Mouse (Mus musculus) testis, adult 2 months (tissue): ENCODE measurements around the gene Dpp4. TPM values are rescaled to one million over a fixed set of nuclear protein-coding genes. Genes with fewer than 3 reads are reported as not detected.

ENCODE experiments used
- H3K27ac ChIP-seq: fragments of 200-500 bp; 2 replicates; pipeline ENCODE4 v1.5.1; 2012; ENCODE audit warnings: low read depth, low read length; ENCODE audit not compliant: control insufficient read depth, insufficient read depth
- H3K27me3 ChIP-seq: fragments of 200-500 bp; 2 replicates; pipeline ENCODE4 v1.6.1; 2012; ENCODE audit warnings: mild to moderate bottlenecking, low read length, moderate library complexity; ENCODE audit not compliant: control insufficient read depth, insufficient read depth
- H3K36me3 ChIP-seq: fragments of 200-500 bp; 2 replicates; pipeline ENCODE4 v1.6.1; 2012; ENCODE audit warnings: mild to moderate bottlenecking, low read length; ENCODE audit not compliant: control insufficient read depth, insufficient read depth
- H3K4me1 ChIP-seq: fragments of 200-500 bp; 2 replicates; pipeline ENCODE4 v1.6.1; 2012; ENCODE audit warnings: low read length; ENCODE audit not compliant: control insufficient read depth, insufficient read depth
- H3K4me3 ChIP-seq: fragments of 200-500 bp; 2 replicates; pipeline ENCODE4 v1.5.1; 2012; ENCODE audit warnings: low read depth, mild to moderate bottlenecking, low read length, moderate library complexity, mixed read lengths; ENCODE audit not compliant: control insufficient read depth
- CTCF ChIP-seq: fragments of 200-500 bp; IDR thresholded peaks from 2 replicates; pipeline ENCODE4 v1.5.1; 2012; ENCODE audit warnings: low read depth, mild to moderate bottlenecking, inconsistent platforms, low read length, moderate library complexity; ENCODE audit not compliant: control insufficient read depth, insufficient read depth, insufficient replicate concordance
- POLR2A ChIP-seq: fragments of 200-500 bp; IDR thresholded peaks from 2 replicates; pipeline ENCODE4 v1.6.1; 2012; ENCODE audit warnings: low read depth, mild to moderate bottlenecking, inconsistent platforms, low read length, moderate library complexity; ENCODE audit not compliant: control insufficient read depth
- polyA plus RNA-seq: library from polyadenylated mRNA; depleted of rRNA; stranded (reverse); fragments of >200 nt; gene quantifications from 2 replicates; pipeline ENCODE4 v1.2.3, GENCODE M21; 2012; rRNA removed

Gene Dpp4
- 0.25 and 0.84 TPM in 2 replicates for polyA plus RNA-seq

DNA sequence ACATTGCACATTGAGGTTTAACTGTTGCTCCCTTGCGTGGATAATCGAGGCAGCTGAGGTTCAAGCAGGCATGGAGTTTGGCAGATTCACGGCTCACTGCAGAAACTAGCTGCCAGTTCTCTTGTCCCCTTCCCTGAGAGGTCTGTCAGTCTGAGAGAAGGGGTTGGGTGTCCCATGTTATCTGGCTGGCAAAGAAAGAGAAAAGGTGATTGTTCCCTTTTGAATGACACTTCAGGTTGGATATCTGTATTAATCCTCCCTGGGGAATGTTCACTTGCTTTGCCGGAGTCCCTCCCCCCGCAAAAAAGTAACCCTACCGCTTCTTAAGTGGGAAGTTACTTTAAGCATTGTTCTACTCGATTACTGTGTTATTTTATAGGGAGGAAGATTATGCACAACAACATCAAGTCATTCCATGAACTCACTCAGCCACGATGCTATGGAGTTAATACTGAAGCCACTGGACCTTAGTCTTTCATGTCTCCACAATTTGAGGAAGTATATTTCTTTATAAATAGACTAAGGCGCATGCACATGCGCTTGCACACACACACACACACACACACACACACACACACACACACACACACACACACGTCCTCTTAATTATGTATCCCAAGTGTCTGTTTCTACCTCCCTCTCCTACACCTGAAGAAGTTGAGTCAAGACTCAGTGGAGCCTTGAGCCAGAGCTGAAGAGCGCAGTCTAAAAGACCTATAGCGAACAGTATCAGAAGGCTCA is at the start of gene Dpp4:
Gene Dpp4 (minus strand): TSS at position 151 of the 741 bp plus-strand sequence.
- Histone ChIP-seq H3K4me3 (peak within 1 kb of the TSS; percentile 47), H3K4me1 (peaks cover 9% of the 10 kb centered on the region), H3K27ac (no peak within 1 kb of the TSS), H3K27me3 (no peaks in the 10 kb centered on the region), H3K36me3 (no peaks in the 10 kb centered on the region)
- TF ChIP-seq POLR2A (no peak), CTCF (no peak)

GRCm38 (mm10) chr2:62460815-62461450 is 48.9 kb upstream of the Dpp4 start:
- no peak overlapping the region for H3K4me3 ChIP-seq
- TF ChIP-seq CTCF, result no peak
- no peak for TF ChIP-seq POLR2A
- H3K4me1 ChIP-seq, result no peaks in the 10 kb centered on the region; the same call in 1 of the 2 replicates
- H3K27me3 ChIP-seq, result no peaks in the 10 kb centered on the region
- H3K27ac ChIP-seq, result no peak overlapping the region
- H3K36me3 ChIP-seq, result no peaks in the 10 kb centered on the region

GRCm38 (mm10) chr2:62460231-62460710 is 48.2 kb upstream of the Dpp4 start:
- H3K36me3 ChIP-seq, result no peaks in the 10 kb centered on the region
- H3K4me3 ChIP-seq, result no peak overlapping the region
- no peak overlapping the region for H3K27ac ChIP-seq
- H3K27me3 ChIP-seq, result no peaks in the 10 kb centered on the region
- no peaks in the 10 kb centered on the region; the same call in 1 of the 2 replicates for H3K4me1 ChIP-seq
- TF ChIP-seq CTCF (no peak), POLR2A (no peak)

DNA sequence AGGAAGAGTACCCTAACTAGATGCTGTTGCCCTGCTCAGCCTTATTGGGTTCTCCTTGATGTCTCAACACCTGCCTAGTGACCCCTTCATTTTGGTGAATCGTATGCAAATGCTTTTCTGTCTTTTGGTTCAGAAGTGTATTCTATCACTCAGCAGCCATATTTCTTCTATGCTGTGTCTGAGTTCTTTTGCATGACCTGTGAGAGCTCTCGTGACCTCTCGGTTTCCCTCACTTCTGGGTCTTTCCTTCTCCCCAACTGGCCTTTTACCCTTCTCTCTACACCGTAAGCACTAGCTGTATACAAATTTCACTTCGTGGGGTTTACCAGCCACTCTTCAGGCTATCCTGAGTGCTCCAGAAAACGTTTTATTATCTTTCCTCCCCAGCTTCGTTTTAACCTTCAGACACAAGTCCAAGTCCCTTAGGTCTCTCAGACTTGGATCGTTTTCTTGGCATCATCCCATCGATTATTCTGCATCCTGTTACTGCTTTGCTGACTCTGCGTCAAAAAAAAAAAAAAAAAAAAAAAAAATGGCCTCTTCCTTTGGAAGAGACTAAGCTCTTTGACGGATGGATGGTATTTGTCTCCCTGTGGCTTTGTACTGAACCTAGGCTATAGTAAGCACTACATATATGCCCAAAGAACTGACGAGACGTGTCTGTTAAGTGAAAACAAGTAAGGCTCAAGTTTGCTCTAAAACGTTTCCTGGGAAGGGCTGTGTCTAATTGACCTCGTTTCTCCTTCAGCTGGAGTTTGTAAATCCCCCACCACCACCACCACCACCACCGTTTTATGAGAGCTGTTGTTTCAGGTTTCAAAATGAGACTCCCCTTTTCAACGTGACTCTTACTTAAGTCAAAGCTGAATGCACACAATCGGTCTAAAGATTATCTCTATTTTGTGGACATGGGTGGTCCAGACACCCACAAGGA is 47.5 kb upstream of the Dpp4 start:
- Histone ChIP-seq H3K4me3 (no peak overlapping the region), H3K27me3 (no peaks in the 10 kb centered on the region), H3K4me1 (no peaks in the 10 kb centered on the region; the same call in 1 of the 2 replicates), H3K27ac (no peak overlapping the region), H3K36me3 (no peaks in the 10 kb centered on the region)
- TF ChIP-seq CTCF, result no peak
- TF ChIP-seq POLR2A, result no peak

- Histone ChIP-seq H3K4me1 (no peaks in the 10 kb centered on the region; the same call in 1 of the 2 replicates), H3K27me3 (no peaks in the 10 kb centered on the region), H3K4me3 (no peak overlapping the region), H3K36me3 (no peaks in the 10 kb centered on the region), H3K27ac (no peak overlapping the region)
- no peak for TF ChIP-seq CTCF
- no peak for TF ChIP-seq POLR2A
Observed at GRCm38 (mm10) chr2:62458070-62458469, 46.0 kb upstream of the Dpp4 start.

- Histone ChIP-seq H3K4me1 (no peaks in the 10 kb centered on the region; the same call in 1 of the 2 replicates), H3K36me3 (no peaks in the 10 kb centered on the region), H3K27me3 (no peaks in the 10 kb centered on the region), H3K27ac (no peak overlapping the region), H3K4me3 (no peak overlapping the region)
- TF ChIP-seq CTCF, result no peak
- no peak for TF ChIP-seq POLR2A
Observed at GRCm38 (mm10) chr2:62454991-62455390, 43.0 kb upstream of the Dpp4 start.

GRCm38 (mm10) chr2:62454033-62454432 is 42.0 kb upstream of the Dpp4 start:
- Histone ChIP-seq H3K27me3 (no peaks in the 10 kb centered on the region), H3K27ac (no peak overlapping the region), H3K36me3 (no peaks in the 10 kb centered on the region), H3K4me1 (no peaks in the 10 kb centered on the region; the same call in 1 of the 2 replicates), H3K4me3 (no peak overlapping the region)
- TF ChIP-seq CTCF (no peak), POLR2A (no peak)
